Comparison of ENCODE assay signal across 23 mouse cellular contexts in genomic region chr17:30518431-30519171, GRCm38 (mm10). TPM values are rescaled to one million over a fixed set of nuclear protein-coding genes. Genes with fewer than 3 reads are reported as not detected.
DNase-seq lines count a peak whose midpoint lies in the region; ATAC-seq and TF ChIP-seq lines count a peak whose summit lies in the region.
"Had no signal": no experiment of that assay in that cellular context is flagged by ENCODE, and none has a peak within 500 bp of the region (broad histone marks: within the 10 kb centered on the region; RNA-seq: fewer than 3 reads in every experiment).

No protein-coding gene starts in this region.

- no peaks in the 10 kb centered on the region for H3K79me2 ChIP-seq in CH12.LX (replicated peaks; ENCODE audit: control insufficient read depth, extremely low read depth, insufficient read depth, poor library complexity, severe bottlenecking)

- peaks cover 8 to 39% of the 10 kb centered on the region in 2 experiments for H3K36me3 ChIP-seq in CH12.LX (replicated peaks in 1 of 2; ENCODE audit: control insufficient read depth in 1 of 2, insufficient read depth in 1 of 2, low read length in 1 of 2)
- H3K36me3 ChIP-seq: midbrain, embryonic 15.5 days had no signal

- no peak for TF ChIP-seq RAD21 in CH12.LX (IDR thresholded peaks at IDR 0.05; ENCODE audit: low read depth, low read length)

- no peaks in the 10 kb centered on the region for H3K27me3 ChIP-seq in CH12.LX (replicated peaks)
- H3K27me3 ChIP-seq: embryonic facial prominence, embryonic 15.5 days; midbrain, embryonic 15.5 days; neural tube, embryonic 13.5 days had no signal

- peak overlapping the region; percentile 56 for H3K27ac ChIP-seq in layer of hippocampus, adult 2 months
- no peak overlapping the region for H3K27ac ChIP-seq in CH12.LX (ENCODE audit: insufficient read depth, low read depth)
- H3K27ac ChIP-seq: embryonic facial prominence, embryonic 15.5 days; lung, embryonic 15.5 days; macrophage; midbrain, embryonic 15.5 days; neural tube, embryonic 13.5 days had no signal

- H3K4me3 ChIP-seq in layer of hippocampus, adult 2 months, result no peak overlapping the region
- H3K4me3 ChIP-seq in CH12.LX (replicated peaks in 1 of 3; ENCODE audit: low read depth in 2 of 3, low read length in 2 of 3, poor library complexity in 1 of 3), result no peak overlapping the region
- H3K4me3 ChIP-seq: embryonic facial prominence, embryonic 15.5 days; lung, embryonic 15.5 days; midbrain, embryonic 15.5 days; neural tube, embryonic 13.5 days had no signal

- no peak for DNase-seq in layer of hippocampus, adult 2 months (ENCODE audit: low spot score in 2 of 2)
- DNase-seq in layer of hippocampus, postnatal 36 days, result no peak
- DNase-seq in CH12.LX (ENCODE audit: extremely low read depth), result peak; percentile 53
- peak; percentile 39 for DNase-seq in naive thymus-derived CD4-positive, alpha-beta T cell, adult 2 months (ENCODE audit: low read depth)
- DNase-seq in ovary, postnatal 10 days (ENCODE audit: low spot score), result no peak
- DNase-seq in layer of hippocampus, postnatal 10 days (ENCODE audit: low spot score in 2 of 2), result no peak
- no peak for DNase-seq in Muller cell, postnatal 12 days (ENCODE audit: inconsistent ontology term)
- DNase-seq: adrenal gland, postnatal 25 days; cerebellum, adult 9-11 months; embryo, embryonic 11 days; gastrocnemius, postnatal 10 days; heart, postnatal 10 days; kidney, adult 11 months; kidney, postnatal 10 days; thymus, adult 18-20 months had no signal

- in situ Hi-C loops in CH12.LX (cut with MboI; ENCODE audit: low pct_ligation_motif_present, low pct_unique_long_range_greater_than_20kb, low sequenced_read_pairs), result no loop called here

- H3K4me2 ChIP-seq in CH12.LX (ENCODE audit: insufficient read depth, low read depth, poor library complexity, severe bottlenecking), result no peak overlapping the region
- H3K4me2 ChIP-seq: embryonic facial prominence, embryonic 15.5 days; lung, embryonic 15.5 days; midbrain, embryonic 15.5 days; neural tube, embryonic 13.5 days had no signal

- H3K4me1 ChIP-seq in CH12.LX (ENCODE audit: control insufficient read depth in 1 of 2, insufficient read depth in 2 of 2), result peaks cover 0 to 7% of the 10 kb centered on the region in 2 experiments; a peak in 1 of 4 replicates
- H3K4me1 ChIP-seq: embryonic facial prominence, embryonic 15.5 days; lung, embryonic 15.5 days; midbrain, embryonic 15.5 days had no signal

- H3K9me3 ChIP-seq in CH12.LX (replicated peaks; ENCODE audit: low read length), result no peaks in the 10 kb centered on the region
- H3K9me3 ChIP-seq: embryonic facial prominence, embryonic 15.5 days; lung, embryonic 15.5 days; midbrain, embryonic 15.5 days; neural tube, embryonic 13.5 days had no signal

- ATAC-seq in granulocyte monocyte progenitor cell, adult 5-6 weeks (replicated peaks; ENCODE audit: poor library complexity, severe bottlenecking), result peak; percentile 97
- ATAC-seq: activated CD4-positive, CD25-positive, alpha-beta regulatory T cell, adult 4 months; hindbrain, embryonic 16.5 days; midbrain, embryonic 15.5 days had no signal

- dilution Hi-C loops in CH12.LX (cut with MboI; ENCODE audit: extremely low pct_ligation_motif_present, extremely low pct_unique_long_range_greater_than_20kb, low sequenced_read_pairs), result no loop called here

- no peak for TF ChIP-seq EP300 in CH12.LX (IDR thresholded peaks at IDR 0.05; ENCODE audit: low read length)

- no peak for TF ChIP-seq POLR2A in CH12.LX (IDR thresholded peaks at IDR 0.05; ENCODE audit: low read depth, low read length)

- TF ChIP-seq CTCF in layer of hippocampus, adult 2 months (conservative IDR thresholded peaks at IDR 0.05), result no peak
- TF ChIP-seq CTCF in CH12.LX (conservative IDR thresholded peaks at IDR 0.05 in 1 of 2, IDR thresholded peaks at IDR 0.05 in 1 of 2; ENCODE audit: low read depth in 2 of 2, low read length in 2 of 2), result no peak

- H3K9ac ChIP-seq in CH12.LX (ENCODE audit: insufficient read depth, low read depth), result no peak overlapping the region
- H3K9ac ChIP-seq: embryonic facial prominence, embryonic 15.5 days; lung, embryonic 15.5 days; midbrain, embryonic 15.5 days; neural tube, embryonic 13.5 days had no signal

TF ChIP-seq in CH12.LX, 34 proteins besides CTCF, POLR2A, EP300 and RAD21:
- no peak for TF ChIP-seq MEF2A (IDR thresholded peaks at IDR 0.05; ENCODE audit: borderline replicate concordance, low read depth, low read length)
- no peak for TF ChIP-seq PAX5 (IDR thresholded peaks at IDR 0.05; ENCODE audit: low read length)
- TF ChIP-seq NRF1 (IDR thresholded peaks at IDR 0.05; ENCODE audit: low read depth, low read length), result no peak
- TF ChIP-seq KAT2A (IDR thresholded peaks at IDR 0.05; ENCODE audit: insufficient replicate concordance, low read length), result no peak
- TF ChIP-seq ZC3H11A (IDR thresholded peaks at IDR 0.05; ENCODE audit: low read depth, low read length), result no peak
- no peak for TF ChIP-seq POLR2AphosphoS2 (IDR thresholded peaks at IDR 0.05; ENCODE audit: low read depth, low read length)
- no peak for TF ChIP-seq SMC3 (IDR thresholded peaks at IDR 0.05; ENCODE audit: low read depth, low read length)
- TF ChIP-seq E2F4 (IDR thresholded peaks at IDR 0.05; ENCODE audit: insufficient replicate concordance, low read depth, low read length), result no peak
- no peak for TF ChIP-seq JUN (IDR thresholded peaks at IDR 0.05; ENCODE audit: insufficient read depth, low read depth, low read length)
- no peak for TF ChIP-seq UBTF (IDR thresholded peaks at IDR 0.05; ENCODE audit: low read depth, low read length)
- TF ChIP-seq ZKSCAN1 (IDR thresholded peaks at IDR 0.05; ENCODE audit: borderline replicate concordance, low read depth, low read length), result no peak
- no peak for TF ChIP-seq ZMIZ1 (IDR thresholded peaks at IDR 0.05; ENCODE audit: low read depth, low read length)
- no peak for TF ChIP-seq ZNF384 (IDR thresholded peaks at IDR 0.05; ENCODE audit: low read depth, low read length)
- no peak for TF ChIP-seq CHD1 (IDR thresholded peaks at IDR 0.05; ENCODE audit: low read depth, low read length)
TF ChIP-seq in CH12.LX: peak in this region for 0.

RNA-seq across cellular contexts. Expression of gene Btbd9, which starts 57.7 kb away (rescaled TPM):
- total RNA-seq in layer of hippocampus, adult 2 months (2021), result 100 to 1,000 TPM; 168 to 187 TPM
- total RNA-seq in layer of hippocampus, postnatal 36 days (2021), result 100 to 1,000 TPM; 149 to 174 TPM
- total RNA-seq in CH12.LX (2012; rRNA removed) (16.6 and 19.3 TPM in 2 replicates), CH12.LX (2014; rRNA removed) (18.6 and 25.4 TPM in 2 replicates)
- 20.0 and 22.3 TPM in 2 replicates for polyA plus RNA-seq in CH12.LX (2012; ENCODE audit: insufficient read length, low read depth)
- total RNA-seq in granulocyte monocyte progenitor cell, adult 5-6 weeks (2014; fragmentation: Nextera tagmentation), result 34.7 and 40.5 TPM in 2 replicates
- total RNA-seq in granulocyte monocyte progenitor cell, adult 5-6 weeks (2017), result 22.0 and 22.1 TPM in 2 replicates
- total RNA-seq in layer of hippocampus, postnatal 10 days (2021), result 100 to 1,000 TPM; 104 to 109 TPM

Comparison
In these comparisons a context has a peak if more than half of its experiments do, and no peak if none do; other contexts are left out.
1. DNase-seq: peak in CH12.LX (single experiment) and naive thymus-derived CD4-positive, alpha-beta T cell, adult 2 months (single experiment); none in layer of hippocampus, adult 2 months (0 of 2), layer of hippocampus, postnatal 36 days (0 of 2), ovary, postnatal 10 days (single experiment), layer of hippocampus, postnatal 10 days (0 of 2) and Muller cell, postnatal 12 days (single experiment).